ENCODE assay signal across 17 mouse cellular contexts in the genomic region with DNA sequence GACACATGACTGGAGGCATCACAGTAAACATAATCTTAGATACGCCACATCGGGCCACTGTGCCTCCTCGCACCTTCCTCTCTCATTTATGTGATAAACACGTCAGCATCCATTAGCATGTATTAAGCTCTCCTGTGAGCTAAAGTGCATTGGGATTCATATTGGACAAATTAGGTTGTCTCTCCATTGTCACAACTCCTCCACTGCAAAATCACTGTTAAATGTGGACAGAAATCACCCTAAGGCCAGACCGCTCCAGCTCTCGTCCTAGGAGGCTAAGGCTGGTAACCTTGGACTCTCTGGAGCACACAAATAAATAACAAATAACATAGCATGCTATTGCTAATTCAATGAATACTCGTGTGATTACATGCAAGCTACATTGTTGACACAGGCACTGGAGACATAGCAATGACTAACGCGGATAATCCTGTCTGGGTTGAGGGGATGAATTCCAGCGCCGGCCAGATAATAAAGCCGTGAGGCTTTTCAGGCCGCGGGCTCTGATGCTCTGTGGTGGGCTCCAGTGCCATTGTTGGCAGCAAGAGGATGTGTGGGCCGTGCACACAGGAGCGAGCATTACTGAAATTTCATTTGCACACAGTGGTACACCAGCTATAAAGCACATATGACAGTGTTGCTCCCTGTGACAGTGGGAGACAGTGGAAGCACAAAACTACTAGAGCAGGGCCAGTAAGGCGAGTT.
A peak's percentile ranks its signal among the peaks of the same experiment; 100 is the strongest.
DNase-seq lines count a peak whose midpoint lies in the region; ATAC-seq lines count a peak whose summit lies in the region.
"Had no signal": no experiment of that assay in that cellular context is flagged by ENCODE, and none has a peak within 500 bp of the region (broad histone marks: within the 10 kb centered on the region; RNA-seq: fewer than 3 reads in every experiment).

No protein-coding gene starts in this region.

- no peaks in the 10 kb centered on the region for H3K27me3 ChIP-seq in neural tube, embryonic 12.5 days (replicated peaks)
- no peaks in the 10 kb centered on the region for H3K27me3 ChIP-seq in neural tube, embryonic 15.5 days (replicated peaks)
- no peaks in the 10 kb centered on the region for H3K27me3 ChIP-seq in forebrain, embryonic 16.5 days (replicated peaks; ENCODE audit: control insufficient read depth, insufficient read depth, low read length)
- no peaks in the 10 kb centered on the region for H3K27me3 ChIP-seq in midbrain, embryonic 11.5 days (ENCODE audit: control insufficient read depth, insufficient read depth, low read length)
- H3K27me3 ChIP-seq: CH12.LX; heart, embryonic 13.5 days had no signal

- H3K36me3 ChIP-seq in neural tube, embryonic 12.5 days: no peaks in the 10 kb centered on the region
- H3K36me3 ChIP-seq in neural tube, embryonic 15.5 days: no peaks in the 10 kb centered on the region
- H3K36me3 ChIP-seq in forebrain, embryonic 16.5 days (ENCODE audit: control insufficient read depth, insufficient read depth): no peaks in the 10 kb centered on the region
- no peaks in the 10 kb centered on the region for H3K36me3 ChIP-seq in midbrain, embryonic 11.5 days (ENCODE audit: control insufficient read depth, insufficient read depth, low read length)
- H3K36me3 ChIP-seq: heart, embryonic 13.5 days had no signal

- no peaks in the 10 kb centered on the region for H3K4me1 ChIP-seq in neural tube, embryonic 12.5 days
- 0 out of 2 replicates have a peak, but pooled peaks cover 9% of the 10 kb centered on the region for H3K4me1 ChIP-seq in neural tube, embryonic 15.5 days
- H3K4me1 ChIP-seq in forebrain, embryonic 16.5 days (replicated peaks; ENCODE audit: control insufficient read depth, insufficient read depth, low read length): peaks cover 16% of the 10 kb centered on the region
- peaks cover 18% of the 10 kb centered on the region for H3K4me1 ChIP-seq in midbrain, embryonic 11.5 days (ENCODE audit: control insufficient read depth, insufficient read depth, low read length)

- DNase-seq in midbrain, embryonic 11.5 days (ENCODE audit: low spot score, missing footprints): peak; percentile 89
- DNase-seq in gastrocnemius, adult 18-20 months (ENCODE audit: low spot score): no peak
- no peak for DNase-seq in layer of hippocampus, postnatal 36 days
- no peak for DNase-seq in spleen, adult 18-20 months
- DNase-seq: cerebellum, adult 18-20 months; gastrocnemius, postnatal 10 days; heart, adult 18-20 months; lung, adult 18-20 months; lung, postnatal 14 days; thymus, postnatal 25 days had no signal

- ATAC-seq in neural tube, embryonic 12.5 days (ENCODE audit: low FRiP score, low read depth): peak; percentile 23; the same call in 1 of the 2 replicates
- no peak for ATAC-seq in neural tube, embryonic 15.5 days (ENCODE audit: low FRiP score)
- ATAC-seq in forebrain, embryonic 16.5 days: peak; percentile 72
- ATAC-seq in midbrain, embryonic 11.5 days (ENCODE audit: low FRiP score): peak; percentile 66

- no peak overlapping the region for H3K4me2 ChIP-seq in neural tube, embryonic 12.5 days (replicated peaks)
- H3K4me2 ChIP-seq in neural tube, embryonic 15.5 days: no peak overlapping the region
- H3K4me2 ChIP-seq in forebrain, embryonic 16.5 days (ENCODE audit: low read length): no peak overlapping the region
- H3K4me2 ChIP-seq in midbrain, embryonic 11.5 days: no peak overlapping the region
- H3K4me2 ChIP-seq: heart, embryonic 13.5 days; liver, embryonic 11.5 days had no signal

- H3K9me3 ChIP-seq in neural tube, embryonic 12.5 days: no peaks in the 10 kb centered on the region
- no peaks in the 10 kb centered on the region for H3K9me3 ChIP-seq in neural tube, embryonic 15.5 days (replicated peaks)
- H3K9me3 ChIP-seq in forebrain, embryonic 16.5 days (ENCODE audit: control insufficient read depth, low read length): no peaks in the 10 kb centered on the region
- H3K9me3 ChIP-seq in midbrain, embryonic 11.5 days (ENCODE audit: control insufficient read depth, low read length): no peaks in the 10 kb centered on the region
- H3K9me3 ChIP-seq: heart, embryonic 13.5 days had no signal

- no peak overlapping the region for H3K9ac ChIP-seq in neural tube, embryonic 12.5 days
- H3K9ac ChIP-seq in neural tube, embryonic 15.5 days (replicated peaks): no peak overlapping the region
- H3K9ac ChIP-seq in forebrain, embryonic 16.5 days (replicated peaks; ENCODE audit: low read depth, low read length): 0 out of 2 replicates have a peak overlapping the region, but pooled peaks have one; percentile 2
- H3K9ac ChIP-seq in midbrain, embryonic 11.5 days (ENCODE audit: low read length): peak overlapping the region; percentile 9; the same call in 1 of the 2 replicates
- H3K9ac ChIP-seq: heart, embryonic 13.5 days had no signal

- no peak overlapping the region for H3K27ac ChIP-seq in neural tube, embryonic 12.5 days
- H3K27ac ChIP-seq in neural tube, embryonic 15.5 days (replicated peaks): no peak overlapping the region
- H3K27ac ChIP-seq in forebrain, embryonic 16.5 days (ENCODE audit: low read length): 0 out of 2 replicates have a peak overlapping the region, but pooled peaks have one; percentile 9
- H3K27ac ChIP-seq in midbrain, embryonic 11.5 days (ENCODE audit: low read depth, low read length): peak overlapping the region; percentile 1; the same call in 1 of the 2 replicates
- H3K27ac ChIP-seq: heart, embryonic 13.5 days had no signal

- WGBS in neural tube, embryonic 12.5 days: 85% methylated on average over 17 of the region's 17 CpGs
- WGBS in neural tube, embryonic 15.5 days: 74% methylated on average over 17 of the region's 17 CpGs
- WGBS in forebrain, embryonic 16.5 days: 43% methylated on average over 17 of the region's 17 CpGs
- WGBS in midbrain, embryonic 11.5 days: 45% methylated on average over 17 of the region's 17 CpGs

- H3K4me3 ChIP-seq in neural tube, embryonic 12.5 days: no peak overlapping the region
- H3K4me3 ChIP-seq in neural tube, embryonic 15.5 days (replicated peaks): no peak overlapping the region
- no peak overlapping the region for H3K4me3 ChIP-seq in forebrain, embryonic 16.5 days (replicated peaks; ENCODE audit: low read length)
- H3K4me3 ChIP-seq in midbrain, embryonic 11.5 days (ENCODE audit: low read depth, low read length): no peak overlapping the region
- H3K4me3 ChIP-seq: heart, embryonic 13.5 days; myocyte had no signal

Comparison
In these comparisons a context has a peak if more than half of its experiments do, and no peak if none do; other contexts are left out.
1. H3K27ac ChIP-seq: peak in forebrain, embryonic 16.5 days (single experiment) and midbrain, embryonic 11.5 days (single experiment); none in neural tube, embryonic 12.5 days (single experiment) and neural tube, embryonic 15.5 days (single experiment).
2. H3K9ac ChIP-seq: peak in forebrain, embryonic 16.5 days (single experiment) and midbrain, embryonic 11.5 days (single experiment); none in neural tube, embryonic 12.5 days (single experiment) and neural tube, embryonic 15.5 days (single experiment).